Mouse (Mus musculus): ENCODE data around the gene Kctd11. TPM values are rescaled to one million over a fixed set of nuclear protein-coding genes. Genes with fewer than 3 reads are reported as not detected.
"Not testable (repeated sequence)": the region's sequence is repeated elsewhere in the genome, so short reads cannot be mapped to it uniquely, and the experiment has no call there.

The Kctd11 gene
- polyA plus RNA-seq, 1 experiment: 13.8 TPM

DNA sequence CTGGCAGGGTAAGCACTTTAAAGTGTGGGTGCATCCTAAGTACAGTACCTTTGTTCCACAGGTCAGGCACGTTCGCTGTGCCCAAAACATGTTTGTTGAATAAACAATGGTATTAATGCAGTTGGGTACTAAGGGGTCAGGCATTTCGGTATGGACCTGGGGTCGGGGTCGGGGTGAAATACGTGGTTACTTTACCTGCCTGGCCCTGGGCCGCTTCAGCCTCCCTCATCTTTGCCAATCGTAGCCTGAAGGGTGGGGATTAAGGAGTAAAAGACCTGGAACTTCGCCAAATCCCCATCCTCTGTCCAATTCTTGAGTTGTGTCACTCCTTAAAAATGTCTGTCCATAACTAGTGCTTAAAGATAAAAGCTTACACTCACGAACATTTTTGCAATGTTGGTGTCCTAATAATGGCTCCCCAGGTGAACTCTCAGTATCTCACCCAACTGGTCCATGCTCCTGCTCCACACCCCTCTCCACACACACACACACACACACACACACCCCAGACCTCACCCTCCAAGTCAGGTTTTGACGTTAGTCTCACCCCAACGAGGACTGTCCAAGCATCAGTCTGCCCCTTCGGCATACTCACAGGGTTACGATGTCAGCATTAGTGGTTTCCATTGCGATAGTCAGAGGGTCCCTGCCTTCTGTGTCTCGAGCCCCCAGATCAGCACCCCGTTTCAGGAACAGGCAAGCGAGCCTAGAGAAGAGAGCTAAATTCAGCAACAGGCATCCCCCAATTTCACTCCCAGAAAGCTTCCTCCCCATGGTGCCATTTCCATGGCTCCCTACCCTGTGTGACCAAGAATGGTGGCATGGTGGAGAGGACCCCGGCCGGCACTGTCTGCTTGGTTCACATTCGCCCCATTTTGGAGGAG lies 823 bp upstream of the Kctd11 start:
- DNase-seq (ENCODE audit: low spot score): no peak

DNA sequence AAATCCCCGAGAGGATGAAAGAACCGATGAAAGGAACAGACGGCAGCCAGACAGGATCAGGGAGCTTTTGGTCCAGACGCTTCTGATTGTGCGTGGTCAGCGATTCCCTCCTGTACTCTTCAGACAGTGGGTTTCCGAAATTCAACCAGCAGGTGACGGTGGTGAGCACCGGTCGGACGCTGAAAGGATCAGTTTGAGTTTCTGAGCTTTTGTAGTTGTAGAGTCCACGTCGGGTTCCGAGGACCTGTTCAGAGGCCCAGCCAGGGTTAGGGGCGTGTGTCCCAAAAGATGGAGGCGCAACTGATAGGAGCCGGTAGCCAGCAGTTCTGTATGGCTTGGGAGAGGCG lies 727 bp downstream of the Kctd11 start:
- DNase-seq (ENCODE audit: low spot score): no peak

DNA sequence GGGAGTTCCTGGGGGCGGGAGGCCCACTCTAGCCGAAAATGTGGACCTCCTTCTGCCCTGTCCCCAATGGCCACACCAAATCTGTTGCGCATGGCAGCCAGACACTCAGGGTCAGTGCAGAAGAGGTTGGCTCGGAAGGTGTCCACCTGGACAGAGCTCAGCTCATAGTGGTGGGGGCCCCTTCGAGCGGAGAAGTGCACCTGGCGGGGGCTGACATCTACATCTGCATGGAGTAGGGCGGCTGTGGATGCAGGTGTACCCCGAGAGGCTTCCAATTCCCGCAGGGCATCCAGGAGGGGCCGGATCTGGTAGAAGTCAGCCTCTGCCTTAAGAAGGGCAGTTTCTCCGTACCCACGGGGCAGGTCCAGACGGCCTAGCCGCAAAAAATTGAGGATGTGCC lies 1.5 kb downstream of the Kctd11 start:
- no peak for DNase-seq (ENCODE audit: low spot score)

DNA sequence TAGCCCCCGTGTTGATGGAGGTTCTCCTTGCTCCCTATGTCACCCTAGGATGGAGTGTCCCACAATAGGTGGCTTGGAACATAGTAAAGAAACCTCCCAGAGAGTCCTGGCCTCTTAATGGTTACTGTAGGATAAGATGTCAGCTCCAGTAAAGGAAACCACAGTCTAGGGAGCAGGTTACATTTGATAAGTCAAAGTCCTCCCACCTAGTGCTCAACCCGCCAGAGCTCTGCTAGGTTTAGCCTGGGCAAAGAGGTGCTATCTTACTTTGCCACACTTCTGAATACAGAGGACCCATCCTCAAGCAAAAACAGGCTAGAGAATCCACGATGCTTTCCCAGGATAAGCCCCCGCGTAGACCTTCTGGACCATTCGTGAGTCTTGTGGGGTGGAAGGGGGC lies 2.3 kb downstream of the Kctd11 start:
- no peak for DNase-seq (ENCODE audit: low spot score)

DNA sequence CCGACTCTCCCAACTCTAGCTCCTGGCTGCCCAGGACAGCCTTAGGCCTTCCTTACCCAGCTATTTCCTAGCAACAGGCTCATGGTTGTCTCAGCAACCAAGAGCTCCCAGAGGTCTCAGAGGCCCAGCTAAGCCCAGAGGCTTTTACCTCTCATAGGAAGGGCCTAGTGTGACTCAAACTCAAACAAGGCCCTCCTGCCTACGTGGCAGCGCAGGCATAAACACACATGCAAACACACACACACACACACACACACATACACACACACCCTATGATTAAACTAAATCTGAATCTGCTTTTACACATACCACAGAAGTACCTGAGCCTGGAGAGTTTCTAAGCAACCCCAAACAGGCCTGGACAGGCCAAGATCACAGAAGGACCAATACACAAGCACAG lies 2.8 kb downstream of the Kctd11 start:
- DNase-seq (ENCODE audit: low spot score): no peak

DNA sequence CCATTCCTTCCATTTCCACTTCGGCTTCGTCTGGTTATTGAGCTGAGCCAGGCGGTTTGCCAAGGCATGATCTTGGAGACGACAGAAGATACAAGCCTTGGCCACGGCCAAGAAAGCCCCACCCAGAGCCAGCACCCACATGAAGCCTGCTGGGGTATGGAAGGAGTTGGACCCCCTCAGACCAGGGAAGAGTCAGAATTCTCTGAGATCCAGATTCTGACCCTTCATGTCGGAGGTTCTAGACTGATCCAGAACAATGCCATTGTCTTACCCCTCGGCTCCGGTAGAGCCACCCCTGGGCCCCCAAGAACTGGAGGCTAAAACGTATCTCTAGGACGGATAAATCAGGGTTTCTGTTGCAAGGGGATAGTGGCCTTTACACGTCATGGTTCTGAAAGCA lies 3.3 kb downstream of the Kctd11 start, which contains the start of gene Tmem95:
Gene Tmem95, minus strand, starts transcription at position 141 of the 400 bp plus-strand sequence.
- DNase-seq (ENCODE audit: low spot score): no peak

DNA sequence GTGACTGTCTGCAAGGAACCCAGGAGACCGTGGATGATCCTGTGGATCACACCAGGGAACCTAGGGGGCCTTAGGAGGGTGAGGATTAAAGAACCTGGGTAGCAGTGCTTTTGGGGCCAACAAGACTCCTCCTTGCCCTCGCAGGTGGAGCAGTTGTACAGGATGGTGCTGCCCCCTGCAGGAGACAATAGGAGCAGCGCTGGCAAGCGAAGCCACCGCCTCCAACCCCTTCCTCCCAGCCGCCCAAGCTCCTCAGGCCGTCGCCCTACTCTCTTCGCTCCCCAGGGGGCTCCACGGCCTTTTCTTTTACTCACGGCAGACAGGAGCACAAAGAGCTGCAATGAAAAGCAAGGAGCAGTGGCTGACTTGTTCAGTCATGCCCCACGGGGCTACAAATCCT lies 4.3 kb downstream of the Kctd11 start:
- peak; percentile 75 for DNase-seq (ENCODE audit: low spot score)

DNA sequence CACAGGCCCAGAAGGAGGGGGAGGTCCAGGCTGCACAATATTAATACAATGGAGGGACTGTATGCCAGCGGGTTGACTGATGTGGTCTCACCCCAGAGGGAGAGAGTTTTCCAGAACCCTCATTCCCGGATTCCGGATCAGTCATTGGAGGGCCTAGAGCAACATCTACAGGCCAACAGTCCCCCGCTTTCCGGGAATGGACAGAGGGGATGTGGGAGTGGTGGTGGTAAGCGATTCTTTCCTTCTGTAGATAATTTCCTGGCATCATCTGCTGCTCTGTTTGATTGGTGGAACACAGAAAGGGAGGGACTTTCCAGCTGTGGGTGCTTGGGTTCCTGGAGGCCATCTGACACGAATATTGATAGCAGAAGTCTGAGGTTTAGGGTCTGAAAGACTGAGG lies 5.0 kb downstream of the Kctd11 start:
- DNase-seq (ENCODE audit: low spot score): no peak

DNA sequence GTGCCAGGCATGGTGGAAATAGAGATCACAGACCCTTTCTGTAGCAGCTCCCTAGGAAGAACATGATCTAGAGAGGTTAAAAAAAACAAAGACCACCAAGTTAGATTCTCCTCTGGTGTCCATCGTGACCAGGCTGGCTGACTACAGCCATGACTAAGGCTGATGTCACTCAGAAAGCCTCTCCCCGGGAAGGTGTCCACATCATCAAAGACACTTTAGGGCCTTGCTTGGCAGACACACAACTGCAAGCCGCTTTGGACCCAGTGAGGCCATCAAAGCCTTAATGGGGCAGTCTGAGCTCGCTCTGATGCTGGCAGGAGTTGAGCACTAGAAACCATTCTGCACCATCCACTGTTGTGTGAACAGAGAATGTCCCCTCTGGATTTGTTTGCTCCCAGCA lies 8.8 kb downstream of the Kctd11 start:
- no peak for DNase-seq (ENCODE audit: low spot score)

DNA sequence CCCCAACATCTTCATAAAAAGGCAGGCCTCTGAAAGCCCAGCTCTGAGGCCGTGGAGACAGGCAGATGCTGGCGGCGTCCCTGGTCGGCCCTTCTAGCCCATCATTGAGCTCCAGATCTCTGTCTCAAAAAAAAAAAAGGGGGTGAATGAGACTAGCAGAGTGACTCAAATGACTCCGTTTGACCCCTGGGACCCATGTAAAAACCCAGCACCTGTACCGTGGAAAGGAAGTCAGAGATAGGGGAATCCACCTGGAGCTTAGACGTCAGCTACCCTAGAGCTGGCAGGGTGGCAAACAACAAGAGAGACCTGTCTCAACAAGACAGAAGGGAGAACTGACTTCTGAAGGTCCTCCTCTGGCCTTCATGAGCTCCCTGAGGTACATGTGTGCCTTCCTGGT lies 9.4 kb downstream of the Kctd11 start:
- no peak for DNase-seq (ENCODE audit: low spot score)

DNA sequence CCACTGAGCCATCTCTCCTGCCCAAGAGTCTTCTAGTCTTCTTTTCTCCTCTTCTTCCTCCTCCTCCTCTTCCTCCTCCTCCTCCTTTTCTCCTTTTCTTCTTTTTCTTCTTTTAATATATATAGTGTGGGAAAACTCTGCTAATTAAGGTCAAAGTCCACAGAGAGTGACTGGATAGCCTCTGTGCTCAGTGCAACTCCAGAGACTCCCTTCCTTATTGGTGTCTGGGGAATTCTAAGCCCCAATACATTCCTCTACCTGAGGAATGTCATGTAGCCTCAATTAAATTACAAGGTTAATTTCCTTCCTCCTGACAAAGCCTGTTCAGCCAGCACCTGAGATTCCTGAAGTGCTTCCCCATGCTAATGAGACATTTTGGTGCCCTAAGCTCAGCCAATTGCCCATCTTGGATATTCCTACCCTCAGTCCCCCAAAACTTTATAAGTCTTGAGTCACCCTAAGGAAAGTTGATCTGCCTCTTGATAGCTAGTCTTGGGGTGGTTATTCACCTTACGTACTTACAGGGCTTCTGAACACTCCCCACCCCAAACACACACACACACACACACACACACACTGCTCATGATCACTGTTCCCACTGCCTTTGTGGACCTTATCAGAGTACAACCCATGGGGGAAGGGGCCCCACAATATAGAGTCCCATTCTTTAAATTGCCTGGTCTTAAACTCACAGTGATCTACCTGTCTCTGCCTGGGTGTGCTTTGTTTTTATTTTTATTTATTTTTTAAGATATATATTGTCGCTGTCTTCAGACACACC lies 10.7 kb downstream of the Kctd11 start:
- no peak for DNase-seq (ENCODE audit: low spot score)

DNA sequence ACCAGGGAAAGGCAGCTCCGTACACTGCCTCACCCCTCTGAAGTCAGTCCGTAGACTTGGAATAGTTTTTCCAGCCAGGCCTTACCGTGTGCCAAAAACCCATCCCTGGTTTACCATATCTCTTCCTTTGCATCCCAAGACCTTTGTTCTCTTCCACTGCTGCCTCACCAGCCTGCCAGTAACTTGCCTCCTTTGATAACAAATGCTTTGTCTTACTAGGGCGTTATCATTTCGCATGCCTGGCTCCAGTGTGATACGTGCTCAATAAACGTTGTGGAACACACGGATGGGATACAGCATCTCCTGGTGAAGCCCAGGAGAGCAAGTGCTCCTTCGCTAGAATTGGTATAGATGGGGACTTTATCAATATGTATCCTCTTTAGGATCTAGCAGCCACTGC lies 13.9 kb downstream of the Kctd11 start:
- no peak for DNase-seq (ENCODE audit: low spot score)

DNA sequence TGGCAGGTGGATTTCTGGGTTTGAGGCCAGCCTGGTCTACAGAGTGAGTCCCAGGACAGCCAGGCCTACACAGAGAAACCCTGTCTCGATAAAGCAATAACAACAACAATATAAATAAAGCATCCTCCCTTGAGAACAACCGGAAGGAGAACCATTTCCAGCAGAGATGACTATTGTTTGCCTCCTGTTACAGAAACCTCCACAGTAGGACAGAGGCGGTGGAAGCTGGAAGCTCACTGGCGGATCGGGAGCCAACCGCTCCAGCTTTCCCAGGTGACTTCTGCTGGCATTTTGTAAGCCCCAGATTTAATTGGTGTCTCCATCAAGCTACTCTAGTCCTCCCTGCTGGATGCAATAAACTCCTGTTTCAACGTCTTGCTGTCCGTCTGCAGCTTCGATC lies 15.6 kb downstream of the Kctd11 start:
- DNase-seq (ENCODE audit: low spot score): no peak

DNA sequence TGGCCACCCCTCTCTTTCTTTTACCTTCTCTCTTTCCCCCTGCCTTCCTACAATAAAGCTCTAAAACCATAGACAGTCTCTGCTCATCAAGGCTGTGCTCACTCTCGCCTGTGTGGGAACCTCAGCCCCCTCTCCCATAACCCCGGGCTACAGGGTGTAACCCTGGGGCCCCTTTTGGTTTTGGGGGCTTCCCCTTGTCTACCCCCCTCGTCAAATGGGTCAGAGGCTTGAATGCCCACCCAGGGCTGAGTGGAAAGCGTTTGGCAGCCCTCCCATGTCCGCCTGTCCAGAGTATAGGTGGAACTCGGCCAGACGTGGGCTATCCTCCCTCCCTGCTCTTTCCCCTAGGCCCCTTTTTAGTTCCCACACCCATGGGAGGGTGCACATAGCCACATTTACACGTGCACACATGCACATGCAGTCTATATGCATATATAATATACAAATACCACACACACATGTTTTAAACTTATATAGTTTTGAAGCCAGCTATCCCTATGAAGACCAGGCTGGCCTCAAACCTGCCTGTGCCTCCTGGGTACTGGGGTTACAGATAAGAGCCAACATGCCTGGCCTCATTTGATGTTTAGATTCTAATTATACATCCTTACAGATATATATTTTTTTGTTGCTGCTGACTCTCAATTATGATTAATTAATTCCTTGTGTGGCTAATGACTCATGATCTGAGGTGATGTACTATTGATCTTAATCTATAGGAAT lies 16.9 kb downstream of the Kctd11 start:
- no peak for DNase-seq (ENCODE audit: low spot score)

DNA sequence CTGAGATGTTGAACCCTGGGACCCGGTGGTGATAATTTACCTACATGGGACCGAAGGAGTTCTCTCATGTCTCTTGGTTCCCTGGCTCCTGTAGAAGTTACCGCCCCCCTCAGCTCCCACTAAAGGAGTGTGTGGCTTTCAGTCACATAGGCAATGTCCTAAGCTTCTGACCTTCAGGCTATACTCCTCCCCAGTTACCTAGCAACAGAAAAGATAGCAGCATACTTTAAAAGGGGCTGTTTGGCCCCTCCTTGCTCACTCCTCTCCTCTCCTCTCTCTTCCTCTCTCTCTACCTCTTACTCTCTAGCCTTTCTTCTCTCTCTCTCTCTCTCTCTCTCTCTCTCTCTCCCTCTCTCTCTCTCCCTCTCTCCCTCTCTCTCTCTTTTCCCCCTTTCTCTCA lies 17.5 kb downstream of the Kctd11 start:
- not testable (repeated sequence) for DNase-seq (ENCODE audit: low spot score)

DNA sequence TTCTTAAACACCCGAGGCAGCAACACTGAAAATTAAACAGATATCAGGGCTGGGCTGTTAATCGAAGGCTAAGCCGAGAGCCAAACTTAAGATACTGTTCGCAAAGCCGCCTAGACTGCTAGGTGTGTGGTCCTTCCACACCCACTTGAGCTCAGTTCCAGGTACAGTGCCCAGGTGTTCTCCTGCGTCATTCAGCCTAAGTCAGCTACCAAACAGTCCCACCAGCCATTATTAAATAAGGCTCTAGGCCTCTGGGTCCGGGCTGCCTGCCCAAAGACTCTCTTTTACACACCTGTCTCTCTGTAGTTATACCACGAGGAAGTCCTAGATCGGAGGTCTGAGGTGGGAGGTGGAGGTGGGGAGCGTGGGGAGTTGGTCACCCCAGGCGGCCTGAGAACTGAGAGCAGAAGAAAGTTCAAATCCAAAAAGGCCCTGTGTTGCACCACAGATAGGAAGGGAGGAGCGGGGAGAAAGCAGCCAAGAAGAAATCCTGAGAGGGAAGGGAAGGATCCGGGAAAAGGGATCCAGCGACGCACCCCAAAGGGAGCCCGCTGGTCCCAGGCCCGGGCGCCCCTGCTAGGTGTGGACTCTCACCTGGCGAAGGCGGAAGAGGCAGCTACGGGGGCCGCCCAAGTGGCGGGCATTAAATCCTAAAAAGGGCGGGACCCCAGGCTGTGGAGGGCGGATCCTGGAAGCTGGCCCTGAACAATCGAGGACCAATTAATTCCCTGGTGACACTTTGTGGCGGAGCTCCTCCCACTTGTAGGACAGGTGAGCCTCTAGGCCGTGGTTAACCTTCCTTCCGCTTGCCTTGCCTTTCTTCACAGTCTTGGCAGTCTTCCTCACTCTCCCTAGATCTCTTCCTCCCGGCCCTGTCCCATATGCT lies 22.9 kb downstream of the Kctd11 start, which contains the start of gene Tnk1:
Gene Tnk1, minus strand, starts transcription at position 618 of the 886 bp plus-strand sequence.
- no peak for DNase-seq (ENCODE audit: low spot score)

DNA sequence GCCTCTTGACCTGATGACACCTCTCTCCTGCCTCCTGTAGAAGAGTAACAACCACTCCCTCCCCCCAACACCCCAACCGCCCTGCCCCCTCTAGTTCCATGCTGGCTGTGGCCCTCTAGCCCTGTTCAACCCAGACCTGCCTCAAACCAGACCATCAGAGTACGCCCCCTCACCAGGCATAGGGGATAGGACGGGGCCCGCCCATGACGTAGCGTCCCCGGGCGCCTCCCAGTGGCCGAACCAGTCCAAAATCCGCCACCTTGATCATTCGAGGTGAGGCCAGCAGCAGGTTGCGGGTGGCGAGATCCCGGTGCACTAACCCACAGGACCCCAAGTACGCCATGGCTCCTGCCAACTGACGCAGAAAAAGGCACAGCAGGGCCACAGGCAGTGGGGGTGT lies 25.9 kb downstream of the Kctd11 start:
- DNase-seq (ENCODE audit: low spot score): no peak

DNA sequence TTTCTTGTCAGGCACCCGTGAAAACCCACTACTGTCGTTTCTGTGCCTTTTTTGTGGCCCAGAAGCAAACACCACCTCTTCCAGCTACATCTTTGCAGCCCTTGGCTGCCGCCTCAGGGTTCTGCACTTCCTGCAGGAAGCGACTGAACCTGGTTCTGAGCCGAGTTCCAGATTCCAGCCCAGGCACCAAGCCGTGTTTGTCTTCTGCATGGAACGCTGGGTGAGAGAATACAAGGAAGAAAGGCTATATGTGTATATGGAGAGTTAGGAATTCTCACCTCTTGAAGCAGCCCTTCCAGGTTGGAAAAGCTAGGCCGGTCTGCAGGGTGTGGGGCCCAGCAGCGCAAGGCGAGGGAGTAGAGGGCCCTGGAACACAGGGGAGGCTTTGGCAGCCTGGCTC lies 26.5 kb downstream of the Kctd11 start:
- DNase-seq (ENCODE audit: low spot score): no peak

DNA sequence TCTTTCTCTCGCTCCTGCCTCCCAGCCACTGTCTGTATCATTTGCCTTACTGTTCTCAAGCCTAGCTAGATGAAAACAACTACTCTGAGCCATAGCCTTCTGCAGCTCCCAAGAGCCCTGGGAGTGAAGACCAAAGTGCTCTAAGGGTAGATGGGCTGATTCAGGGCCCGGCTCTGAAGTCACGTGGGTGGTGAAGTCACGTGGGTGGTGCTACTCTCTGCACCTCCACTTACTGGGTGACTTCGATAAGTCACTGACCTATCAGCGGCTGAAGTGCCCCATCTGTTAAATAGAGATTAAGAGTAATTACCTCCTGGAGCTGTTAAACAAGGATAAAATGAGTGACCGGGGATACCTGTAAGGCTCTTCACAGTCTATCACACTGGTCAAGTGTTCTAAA lies 27.2 kb downstream of the Kctd11 start:
- no peak for DNase-seq (ENCODE audit: low spot score)

DNA sequence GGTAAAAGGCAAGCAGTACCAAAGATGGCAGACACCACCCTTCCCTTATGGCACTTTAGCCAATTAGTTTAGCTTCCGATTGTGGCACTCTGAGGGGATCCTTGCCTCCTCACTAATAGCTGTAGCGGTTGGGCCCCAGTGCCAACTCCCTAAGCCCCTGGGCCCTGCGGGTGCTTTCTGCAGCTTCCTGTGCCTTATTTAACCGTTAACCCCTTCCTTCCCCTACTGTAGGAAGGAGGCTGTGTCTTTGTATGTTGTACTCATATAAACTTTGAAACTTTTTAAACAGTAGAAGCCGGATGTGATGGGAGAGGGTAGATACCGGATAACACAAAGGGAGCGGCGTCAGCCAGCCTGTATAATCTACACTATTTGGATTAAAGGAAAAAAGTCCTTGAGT lies 30.5 kb downstream of the Kctd11 start:
- DNase-seq (ENCODE audit: low spot score): no peak

DNA sequence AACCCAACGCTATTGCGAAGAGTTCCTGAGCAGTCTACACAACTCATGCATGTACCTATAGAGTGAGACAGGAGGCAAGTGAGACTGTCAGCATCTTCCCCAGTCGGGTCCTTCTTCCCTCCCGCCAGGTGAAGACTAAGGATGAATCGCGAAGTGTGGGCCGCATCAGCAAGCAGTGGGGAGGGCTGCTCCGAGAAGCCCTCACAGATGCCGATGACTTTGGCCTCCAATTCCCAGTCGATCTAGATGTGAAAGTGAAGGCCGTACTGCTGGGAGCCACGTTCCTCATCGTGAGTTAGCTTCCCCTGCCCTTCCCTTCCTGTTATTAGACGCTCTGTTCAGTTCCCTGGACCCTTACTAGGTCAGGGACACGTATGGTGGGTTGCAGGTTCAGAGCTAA lies 31.3 kb downstream of the Kctd11 start:
- DNase-seq (ENCODE audit: low spot score): no peak
